Mouse (Mus musculus): ENCODE results near the gene Adipor2.
"Not testable (repeated sequence)": the region's sequence is repeated elsewhere in the genome, so short reads cannot be mapped to it uniquely, and the experiment has no call there.

GRCm38 (mm10) chr6:119360250-119360649 lies 57.3 kb downstream of the Adipor2 start:
- not testable (repeated sequence) for TF ChIP-seq POLR2A (IDR thresholded peaks at IDR 0.05; ENCODE audit: borderline replicate concordance, insufficient read depth, low read length); CTCF (IDR thresholded peaks at IDR 0.05; ENCODE audit: borderline replicate concordance, insufficient read depth, low read depth, low read length)
